15 mouse cellular contexts compared by ENCODE assay signal in genomic region chr8:107257223-107257622, GRCm38 (mm10). TPM values are rescaled to one million over a fixed set of nuclear protein-coding genes. Genes with fewer than 3 reads are reported as not detected.
DNase-seq lines count a peak whose midpoint lies in the region; ATAC-seq lines count a peak whose summit lies in the region.
"Had no signal": no experiment of that assay in that cellular context is flagged by ENCODE, and none has a peak within 500 bp of the region (broad histone marks: within the 10 kb centered on the region; RNA-seq: fewer than 3 reads in every experiment).

No protein-coding gene starts in this region.

- 70% methylated on average over 5 of the region's 5 CpGs for WGBS in forebrain, embryonic 15.5 days
- 77% methylated on average over 5 of the region's 5 CpGs for WGBS in forebrain, embryonic 11.5 days
- WGBS in hindbrain, embryonic 16.5 days, result 70% methylated on average over 5 of the region's 5 CpGs

- peak overlapping the region; percentile 29; the same call in 1 of the 2 replicates for H3K27ac ChIP-seq in forebrain, embryonic 15.5 days (replicated peaks)
- no peak overlapping the region for H3K27ac ChIP-seq in forebrain, embryonic 11.5 days (ENCODE audit: low read depth, low read length)
- no peak overlapping the region for H3K27ac ChIP-seq in hindbrain, embryonic 16.5 days (ENCODE audit: low read depth, low read length)
- H3K27ac ChIP-seq: liver, embryonic 12.5 days; midbrain, embryonic 13.5 days had no signal

- no peak for DNase-seq in forebrain, embryonic 11.5 days (ENCODE audit: low spot score)
- peak; percentile 12 for DNase-seq in left cerebral cortex, adult 11 months (ENCODE audit: low spot score)
- DNase-seq in left cerebral cortex, postnatal 4 days, result no peak
- peak; percentile 22 for DNase-seq in layer of hippocampus, adult 9-11 months
- DNase-seq in right cerebral cortex, postnatal 25 days, result peak; percentile 39
- DNase-seq in heart, postnatal 4 days, result no peak
- DNase-seq: adrenal gland, postnatal 36 days; cerebellum, adult 11 months; heart, postnatal 10 days; lung, postnatal 4 days; thymus, postnatal 14 days had no signal

- intact Hi-C loops in left cerebral cortex, postnatal 4 days (cut with DNase I), result no loop called here

- H3K27me3 ChIP-seq in forebrain, embryonic 15.5 days, result no peaks in the 10 kb centered on the region
- no peaks in the 10 kb centered on the region for H3K27me3 ChIP-seq in forebrain, embryonic 11.5 days (ENCODE audit: control insufficient read depth, insufficient read depth, low read length)
- H3K27me3 ChIP-seq in hindbrain, embryonic 16.5 days (replicated peaks; ENCODE audit: control insufficient read depth, insufficient read depth, low read length), result no peaks in the 10 kb centered on the region
- H3K27me3 ChIP-seq: liver, embryonic 12.5 days; midbrain, embryonic 13.5 days had no signal

- H3K4me1 ChIP-seq in forebrain, embryonic 15.5 days, result peaks cover 8% of the 10 kb centered on the region
- no peaks in the 10 kb centered on the region for H3K4me1 ChIP-seq in forebrain, embryonic 11.5 days (replicated peaks; ENCODE audit: control insufficient read depth, insufficient read depth, low read length)
- H3K4me1 ChIP-seq in hindbrain, embryonic 16.5 days (ENCODE audit: control insufficient read depth, insufficient read depth, low read depth, low read length), result no peaks in the 10 kb centered on the region
- H3K4me1 ChIP-seq: midbrain, embryonic 13.5 days had no signal

- ATAC-seq in forebrain, embryonic 15.5 days (replicated peaks), result no peak
- ATAC-seq in forebrain, embryonic 11.5 days (replicated peaks; ENCODE audit: low FRiP score), result no peak
- ATAC-seq in hindbrain, embryonic 16.5 days, result no peak
- ATAC-seq: liver, embryonic 12.5 days; midbrain, embryonic 13.5 days had no signal

- no peaks in the 10 kb centered on the region for H3K36me3 ChIP-seq in forebrain, embryonic 15.5 days
- no peaks in the 10 kb centered on the region for H3K36me3 ChIP-seq in forebrain, embryonic 11.5 days (ENCODE audit: control insufficient read depth, insufficient read depth, low read length)
- H3K36me3 ChIP-seq in hindbrain, embryonic 16.5 days (ENCODE audit: control insufficient read depth, insufficient read depth, low read length), result no peaks in the 10 kb centered on the region
- H3K36me3 ChIP-seq: liver, embryonic 12.5 days; midbrain, embryonic 13.5 days had no signal

- H3K9ac ChIP-seq in forebrain, embryonic 15.5 days (replicated peaks), result no peak overlapping the region
- H3K9ac ChIP-seq in forebrain, embryonic 11.5 days (ENCODE audit: low read length), result no peak overlapping the region
- H3K9ac ChIP-seq in hindbrain, embryonic 16.5 days (ENCODE audit: low read depth, low read length), result no peak overlapping the region
- H3K9ac ChIP-seq: liver, embryonic 12.5 days; midbrain, embryonic 13.5 days had no signal

- H3K4me2 ChIP-seq in forebrain, embryonic 15.5 days (replicated peaks), result no peak overlapping the region
- no peak overlapping the region for H3K4me2 ChIP-seq in forebrain, embryonic 11.5 days (ENCODE audit: low read depth, low read length, severe bottlenecking)
- H3K4me2 ChIP-seq in hindbrain, embryonic 16.5 days (ENCODE audit: low read length), result no peak overlapping the region
- H3K4me2 ChIP-seq: liver, embryonic 12.5 days; midbrain, embryonic 13.5 days had no signal

- H3K4me3 ChIP-seq in forebrain, embryonic 15.5 days, result no peak overlapping the region
- H3K4me3 ChIP-seq in forebrain, embryonic 11.5 days (ENCODE audit: low read depth, low read length), result no peak overlapping the region
- no peak overlapping the region for H3K4me3 ChIP-seq in hindbrain, embryonic 16.5 days (ENCODE audit: low read length)
- H3K4me3 ChIP-seq: liver, embryonic 12.5 days; midbrain, embryonic 13.5 days had no signal

- H3K9me3 ChIP-seq in forebrain, embryonic 15.5 days, result no peaks in the 10 kb centered on the region
- H3K9me3 ChIP-seq in forebrain, embryonic 11.5 days (ENCODE audit: control insufficient read depth, low read length), result no peaks in the 10 kb centered on the region
- no peaks in the 10 kb centered on the region for H3K9me3 ChIP-seq in hindbrain, embryonic 16.5 days (ENCODE audit: control insufficient read depth, low read length)
- H3K9me3 ChIP-seq: liver, embryonic 12.5 days; midbrain, embryonic 13.5 days had no signal

RNA-seq across cellular contexts. Expression of gene Nfat5, which starts 36.0 kb away (rescaled TPM):
- polyA plus RNA-seq in forebrain, embryonic 15.5 days (2015; fragmentation: Nextera tagmentation; extraction: Ambion mirVana), result 9.4 and 10.2 TPM in 2 replicates
- polyA plus RNA-seq in forebrain, embryonic 11.5 days (2014; fragmentation: Nextera tagmentation; extraction: Ambion mirVana), result 10.1 and 14.5 TPM in 2 replicates
- total RNA-seq in left cerebral cortex, postnatal 4 days (2021), result 10 to 100 TPM; 38.6 to 40.6 TPM
- polyA plus RNA-seq in hindbrain, embryonic 16.5 days (2015; fragmentation: Nextera tagmentation; extraction: Ambion mirVana), result 7.7 and 8.0 TPM in 2 replicates
- 10 to 100 TPM; 46.5 to 49.4 TPM for total RNA-seq in heart, postnatal 4 days (2021)

Comparison
In these comparisons a context has a peak if more than half of its experiments do, and no peak if none do; other contexts are left out.
1. DNase-seq: peak in left cerebral cortex, adult 11 months (single experiment), layer of hippocampus, adult 9-11 months (single experiment) and right cerebral cortex, postnatal 25 days (single experiment); none in forebrain, embryonic 11.5 days (single experiment), left cerebral cortex, postnatal 4 days (single experiment) and heart, postnatal 4 days (single experiment).